Mouse (Mus musculus) kidney, adult 2 months (tissue): ENCODE results near the gene Tnk1. TPM values are rescaled to one million over a fixed set of nuclear protein-coding genes. Genes with fewer than 3 reads are reported as not detected.

Experiments used
- DNase-seq: peaks from one replicate; pipeline ENCODE4 v3.0.0; 2021
- H3K27ac ChIP-seq: fragments of 200-500 bp; 2 replicates; pipeline ENCODE4 v1.5.1; 2012; ENCODE audit warnings: low read depth, low read length, control low read depth, inconsistent platforms; ENCODE audit not compliant: insufficient read depth
- H3K27me3 ChIP-seq: fragments of 200-500 bp; replicated peaks from 2 replicates; pipeline ENCODE4 v1.6.1; 2012; ENCODE audit warnings: mild to moderate bottlenecking, moderate library complexity, low read length, inconsistent platforms; ENCODE audit not compliant: control insufficient read depth, insufficient read depth
- H3K36me3 ChIP-seq: fragments of 200-500 bp; 2 replicates; pipeline ENCODE4 v1.6.1; 2012; ENCODE audit warnings: mild to moderate bottlenecking, moderate library complexity, low read length, inconsistent platforms; ENCODE audit not compliant: control insufficient read depth, insufficient read depth
- H3K4me1 ChIP-seq: fragments of 200-500 bp; 2 replicates; pipeline ENCODE4 v1.6.1; 2011; ENCODE audit warnings: low read length; ENCODE audit not compliant: control insufficient read depth, insufficient read depth
- H3K4me3 ChIP-seq: fragments of 200-500 bp; 2 replicates; pipeline ENCODE4 v1.5.1; 2011; ENCODE audit warnings: mild to moderate bottlenecking, low read depth, low read length, control low read depth; ENCODE audit not compliant: insufficient read depth
- CTCF ChIP-seq: fragments of 200-500 bp; conservative IDR thresholded peaks from 2 replicates; pipeline ENCODE4 v1.5.1; 2011; ENCODE audit warnings: low read depth, mild to moderate bottlenecking, control low read depth, low read length, moderate library complexity, mixed read lengths; ENCODE audit not compliant: insufficient read depth, insufficient read length
- POLR2A ChIP-seq: fragments of 200-500 bp; IDR thresholded peaks from one replicate; pipeline ENCODE4 v1.6.1; 2011; ENCODE audit warnings: low read depth, low read length, control low read depth
- WGBS: fragments of 180-500 bp; shearing (Covaris S2); methylation state at CpG from one replicate; pipeline ENCODE4 v1.1.7; 2018; 5-methylcytosine and 5-hydroxymethylcytosine counted together
- polyA plus RNA-seq: library from polyadenylated mRNA; depleted of rRNA; stranded (reverse); fragments of >200 nt; gene quantifications from 2 replicates; pipeline ENCODE4 v1.2.3, GENCODE M21; 2012

The Tnk1 gene
- polyA plus RNA-seq, 1 experiment = 7.9 TPM

- no peak for DNase-seq
- Histone ChIP-seq H3K4me1 (no peaks in the 10 kb centered on the region), H3K4me3 (no peak overlapping the region), H3K27ac (no peak overlapping the region), H3K36me3 (no peaks in the 10 kb centered on the region), H3K27me3 (no peaks in the 10 kb centered on the region)
- TF ChIP-seq CTCF (no peak), POLR2A (no peak)
- WGBS = 46% methylated on average over 2 of the region's 2 CpGs
Observed at GRCm38 (mm10) chr11:69823456-69823855, 35.1 kb downstream of the Tnk1 start.

GRCm38 (mm10) chr11:69822080-69822479, 36.5 kb downstream of the Tnk1 start, which contains the start of gene Spem1:
Spem1 (minus strand) TSS chr11:69822180.
- Histone ChIP-seq H3K27me3 (no peaks in the 10 kb centered on the region), H3K4me3 (no peak within 1 kb of the TSS), H3K36me3 (no peaks in the 10 kb centered on the region), H3K27ac (no peak within 1 kb of the TSS), H3K4me1 (no peaks in the 10 kb centered on the region)
- 86% methylated on average over 3 of the region's 3 CpGs for WGBS
- no peak for DNase-seq
- TF ChIP-seq CTCF (no peak), POLR2A (no peak)

GRCm38 (mm10) chr11:69818871-69819270, 39.7 kb downstream of the Tnk1 start:
- 87% methylated on average over 8 of the region's 8 CpGs for WGBS
- Histone ChIP-seq H3K4me1 (no peaks in the 10 kb centered on the region), H3K27ac (no peak overlapping the region), H3K27me3 (no peaks in the 10 kb centered on the region), H3K36me3 (no peaks in the 10 kb centered on the region), H3K4me3 (no peak overlapping the region)
- TF ChIP-seq CTCF = no peak
- DNase-seq = no peak

- 80% methylated on average over 2 of the region's 2 CpGs for WGBS
- no peak within 1 kb of the TSS for H3K4me3 ChIP-seq
- TF ChIP-seq CTCF (no peak), POLR2A (no peak)
- no peak for DNase-seq
- no peaks in the 10 kb centered on the region for H3K4me1 ChIP-seq
- H3K27me3 ChIP-seq = no peaks in the 10 kb centered on the region
- H3K36me3 ChIP-seq = no peaks in the 10 kb centered on the region
- H3K27ac ChIP-seq = no peak within 1 kb of the TSS
Observed at GRCm38 (mm10) chr11:69818365-69818764, 40.2 kb downstream of the Tnk1 start, which contains the start of gene Spem2. Spem2 (minus strand) TSS chr11:69818465.

GRCm38 (mm10) chr11:69816520-69816919, 42.0 kb downstream of the Tnk1 start:
- H3K27me3 ChIP-seq = no peaks in the 10 kb centered on the region
- WGBS = 90% methylated on average over 12 of the region's 12 CpGs
- no peaks in the 10 kb centered on the region for H3K36me3 ChIP-seq
- no peak for TF ChIP-seq CTCF
- TF ChIP-seq POLR2A = no peak
- DNase-seq = no peak
- H3K4me1 ChIP-seq = no peaks in the 10 kb centered on the region
- H3K27ac ChIP-seq = no peak overlapping the region
- no peak overlapping the region for H3K4me3 ChIP-seq

GRCm38 (mm10) chr11:69815155-69815554, 43.4 kb downstream of the Tnk1 start, which contains the start of gene Gm39566:
Gm39566 (minus strand) TSS chr11:69815298.
- Histone ChIP-seq H3K4me3 (no peak within 1 kb of the TSS), H3K4me1 (no peaks in the 10 kb centered on the region), H3K36me3 (no peaks in the 10 kb centered on the region), H3K27me3 (no peaks in the 10 kb centered on the region), H3K27ac (no peak within 1 kb of the TSS)
- no peak for DNase-seq
- 44% methylated on average over 10 of the region's 10 CpGs for WGBS
- TF ChIP-seq POLR2A (no peak), CTCF (no peak)

- DNase-seq = no peak
- no peaks in the 10 kb centered on the region for H3K27me3 ChIP-seq
- H3K27ac ChIP-seq = no peak overlapping the region
- H3K4me1 ChIP-seq = no peaks in the 10 kb centered on the region
- TF ChIP-seq POLR2A = no peak
- 0 out of 2 replicates have a peak, but pooled peaks have one; percentile 10 for TF ChIP-seq CTCF
- no peak overlapping the region for H3K4me3 ChIP-seq
- no peaks in the 10 kb centered on the region for H3K36me3 ChIP-seq
Observed at GRCm38 (mm10) chr11:69810280-69810679, 48.2 kb downstream of the Tnk1 start.

GRCm38 (mm10) chr11:69807641-69808040, 50.9 kb downstream of the Tnk1 start:
- Histone ChIP-seq H3K4me1 (peaks cover 16% of the 10 kb centered on the region; the same call in 1 of the 2 replicates), H3K27me3 (no peaks in the 10 kb centered on the region), H3K36me3 (no peaks in the 10 kb centered on the region), H3K4me3 (no peak overlapping the region), H3K27ac (no peak overlapping the region)
- WGBS = 76% methylated on average over 2 of the region's 2 CpGs
- no peak for DNase-seq
- TF ChIP-seq CTCF (no peak), POLR2A (no peak)
